Mouse (Mus musculus): Measurements from ENCODE around the gene Clca3a1. TPM values are rescaled to one million over a fixed set of nuclear protein-coding genes. Genes with fewer than 3 reads are reported as not detected.

The Clca3a1 gene
- polyA plus RNA-seq, 1 experiment from 2014 or later = 11.1 TPM

GRCm38 (mm10) chr3:144714606-144715005, 46.2 kb downstream of the Clca3a1 start:
- H3K4me2 ChIP-seq (replicated peaks; ENCODE audit: low read depth, low read length) = no peak overlapping the region
- no peak overlapping the region for H3K27ac ChIP-seq (ENCODE audit: low read depth, low read length)
- peaks cover 11% of the 10 kb centered on the region; the same call in 1 of the 2 replicates for H3K36me3 ChIP-seq (ENCODE audit: control insufficient read depth, insufficient read depth, low read length)
- H3K9me3 ChIP-seq (ENCODE audit: control insufficient read depth, low read length) = no peaks in the 10 kb centered on the region
- no peak overlapping the region for H3K9ac ChIP-seq (ENCODE audit: low read depth, low read length)
- H3K27me3 ChIP-seq (ENCODE audit: control insufficient read depth, insufficient read depth, low read length) = no peaks in the 10 kb centered on the region
- whole genome bisulfite sequencing = 88% methylated on average over 8 of the region's 8 CpGs
- H3K4me3 ChIP-seq (ENCODE audit: low read length) = no peak overlapping the region
- no peak for ATAC-seq (ENCODE audit: low FRiP score, low TSS enrichment)
- H3K4me1 ChIP-seq (ENCODE audit: control insufficient read depth, insufficient read depth, low read length) = peaks cover 27% of the 10 kb centered on the region

GRCm38 (mm10) chr3:144714126-144714525, 46.7 kb downstream of the Clca3a1 start:
- ATAC-seq (ENCODE audit: low FRiP score, low TSS enrichment) = no peak
- no peak overlapping the region for H3K27ac ChIP-seq (ENCODE audit: low read depth, low read length)
- H3K9ac ChIP-seq (ENCODE audit: low read depth, low read length) = no peak overlapping the region
- no peak overlapping the region for H3K4me3 ChIP-seq (ENCODE audit: low read length)
- 45% methylated on average over 7 of the region's 7 CpGs for WGBS
- H3K27me3 ChIP-seq (ENCODE audit: control insufficient read depth, insufficient read depth, low read length) = no peaks in the 10 kb centered on the region
- H3K36me3 ChIP-seq (ENCODE audit: control insufficient read depth, insufficient read depth, low read length) = peaks cover 13% of the 10 kb centered on the region; the same call in 1 of the 2 replicates
- H3K4me2 ChIP-seq (replicated peaks; ENCODE audit: low read depth, low read length) = no peak overlapping the region
- no peaks in the 10 kb centered on the region for H3K9me3 ChIP-seq (ENCODE audit: control insufficient read depth, low read length)
- H3K4me1 ChIP-seq (ENCODE audit: control insufficient read depth, insufficient read depth, low read length) = peaks cover 27% of the 10 kb centered on the region

GRCm38 (mm10) chr3:144711607-144712206, 49.1 kb downstream of the Clca3a1 start:
- Histone ChIP-seq H3K36me3 (ENCODE audit: control insufficient read depth, insufficient read depth, low read length) (peaks cover 31% of the 10 kb centered on the region), H3K27me3 (ENCODE audit: control insufficient read depth, insufficient read depth, low read length) (no peaks in the 10 kb centered on the region), H3K4me3 (ENCODE audit: low read length) (no peak overlapping the region), H3K9me3 (ENCODE audit: control insufficient read depth, low read length) (no peaks in the 10 kb centered on the region), H3K9ac (ENCODE audit: low read depth, low read length) (no peak overlapping the region), H3K4me2 (replicated peaks; ENCODE audit: low read depth, low read length) (no peak overlapping the region), H3K27ac (ENCODE audit: low read depth, low read length) (no peak overlapping the region), H3K4me1 (ENCODE audit: control insufficient read depth, insufficient read depth, low read length) (peaks cover 14% of the 10 kb centered on the region)
- 87% methylated on average over 6 of the region's 6 CpGs for WGBS
- no peak for ATAC-seq (ENCODE audit: low FRiP score, low TSS enrichment)

GRCm38 (mm10) chr3:144708612-144709011, 52.2 kb downstream of the Clca3a1 start:
- Histone ChIP-seq H3K9me3 (ENCODE audit: control insufficient read depth, low read length) (no peaks in the 10 kb centered on the region), H3K36me3 (ENCODE audit: control insufficient read depth, insufficient read depth, low read length) (peaks cover 48% of the 10 kb centered on the region), H3K27me3 (ENCODE audit: control insufficient read depth, insufficient read depth, low read length) (no peaks in the 10 kb centered on the region), H3K4me1 (ENCODE audit: control insufficient read depth, insufficient read depth, low read length) (no peaks in the 10 kb centered on the region), H3K4me3 (ENCODE audit: low read length) (no peak overlapping the region), H3K9ac (ENCODE audit: low read depth, low read length) (no peak overlapping the region), H3K4me2 (replicated peaks; ENCODE audit: low read depth, low read length) (no peak overlapping the region), H3K27ac (ENCODE audit: low read depth, low read length) (no peak overlapping the region)
- WGBS = 89% methylated on average over 5 of the region's 5 CpGs
- no peak for ATAC-seq (ENCODE audit: low FRiP score, low TSS enrichment)

- Histone ChIP-seq H3K36me3 (ENCODE audit: control insufficient read depth, insufficient read depth, low read length) (peaks cover 54% of the 10 kb centered on the region), H3K9ac (ENCODE audit: low read depth, low read length) (no peak overlapping the region), H3K27me3 (ENCODE audit: control insufficient read depth, insufficient read depth, low read length) (no peaks in the 10 kb centered on the region), H3K27ac (ENCODE audit: low read depth, low read length) (no peak overlapping the region), H3K4me2 (replicated peaks; ENCODE audit: low read depth, low read length) (no peak overlapping the region), H3K9me3 (ENCODE audit: control insufficient read depth, low read length) (no peaks in the 10 kb centered on the region), H3K4me1 (ENCODE audit: control insufficient read depth, insufficient read depth, low read length) (no peaks in the 10 kb centered on the region), H3K4me3 (ENCODE audit: low read length) (no peak overlapping the region)
- 91% methylated on average over 6 of the region's 6 CpGs for WGBS
- no peak for ATAC-seq (ENCODE audit: low FRiP score, low TSS enrichment)
These were observed 56.8 kb downstream of the Clca3a1 start for GRCm38 (mm10) chr3:144703959-144704358.

GRCm38 (mm10) chr3:144698790-144699433, 61.9 kb downstream of the Clca3a1 start:
- Histone ChIP-seq H3K9me3 (ENCODE audit: control insufficient read depth, low read length) (no peaks in the 10 kb centered on the region), H3K27me3 (ENCODE audit: control insufficient read depth, insufficient read depth, low read length) (no peaks in the 10 kb centered on the region), H3K9ac (ENCODE audit: low read depth, low read length) (no peak overlapping the region), H3K4me3 (ENCODE audit: low read length) (no peak overlapping the region), H3K36me3 (ENCODE audit: control insufficient read depth, insufficient read depth, low read length) (peaks cover 60% of the 10 kb centered on the region), H3K4me1 (ENCODE audit: control insufficient read depth, insufficient read depth, low read length) (no peaks in the 10 kb centered on the region), H3K4me2 (replicated peaks; ENCODE audit: low read depth, low read length) (no peak overlapping the region), H3K27ac (ENCODE audit: low read depth, low read length) (no peak overlapping the region)
- WGBS = 87% methylated on average over 5 of the region's 5 CpGs
- no peak for ATAC-seq (ENCODE audit: low FRiP score, low TSS enrichment)

- H3K4me1 ChIP-seq (ENCODE audit: control insufficient read depth, insufficient read depth, low read length) = no peaks in the 10 kb centered on the region
- H3K9ac ChIP-seq (ENCODE audit: low read depth, low read length) = no peak overlapping the region
- H3K36me3 ChIP-seq (ENCODE audit: control insufficient read depth, insufficient read depth, low read length) = peaks cover 60% of the 10 kb centered on the region
- no peaks in the 10 kb centered on the region for H3K9me3 ChIP-seq (ENCODE audit: control insufficient read depth, low read length)
- H3K27ac ChIP-seq (ENCODE audit: low read depth, low read length) = no peak overlapping the region
- no peaks in the 10 kb centered on the region for H3K27me3 ChIP-seq (ENCODE audit: control insufficient read depth, insufficient read depth, low read length)
- no peak for ATAC-seq (ENCODE audit: low FRiP score, low TSS enrichment)
- no peak overlapping the region for H3K4me3 ChIP-seq (ENCODE audit: low read length)
- no peak overlapping the region for H3K4me2 ChIP-seq (replicated peaks; ENCODE audit: low read depth, low read length)
- 88% methylated on average over 3 of the region's 3 CpGs for WGBS
These were observed 62.8 kb downstream of the Clca3a1 start for GRCm38 (mm10) chr3:144697942-144698341.

- Histone ChIP-seq H3K4me2 (replicated peaks; ENCODE audit: low read depth, low read length) (no peak overlapping the region), H3K9ac (ENCODE audit: low read depth, low read length) (no peak overlapping the region), H3K36me3 (ENCODE audit: control insufficient read depth, insufficient read depth, low read length) (peaks cover 63% of the 10 kb centered on the region), H3K9me3 (ENCODE audit: control insufficient read depth, low read length) (no peaks in the 10 kb centered on the region), H3K27me3 (ENCODE audit: control insufficient read depth, insufficient read depth, low read length) (no peaks in the 10 kb centered on the region), H3K4me1 (ENCODE audit: control insufficient read depth, insufficient read depth, low read length) (no peaks in the 10 kb centered on the region), H3K4me3 (ENCODE audit: low read length) (no peak overlapping the region), H3K27ac (ENCODE audit: low read depth, low read length) (no peak overlapping the region)
- 75% methylated on average over 5 of the region's 5 CpGs for WGBS
- ATAC-seq (ENCODE audit: low FRiP score, low TSS enrichment) = no peak
These were observed 63.6 kb downstream of the Clca3a1 start for GRCm38 (mm10) chr3:144697154-144697553.

- Histone ChIP-seq H3K27me3 (ENCODE audit: control insufficient read depth, insufficient read depth, low read length) (no peaks in the 10 kb centered on the region), H3K27ac (ENCODE audit: low read depth, low read length) (no peak overlapping the region), H3K4me3 (ENCODE audit: low read length) (no peak overlapping the region), H3K36me3 (ENCODE audit: control insufficient read depth, insufficient read depth, low read length) (peaks cover 62% of the 10 kb centered on the region), H3K4me2 (replicated peaks; ENCODE audit: low read depth, low read length) (no peak overlapping the region), H3K4me1 (ENCODE audit: control insufficient read depth, insufficient read depth, low read length) (no peaks in the 10 kb centered on the region), H3K9ac (ENCODE audit: low read depth, low read length) (no peak overlapping the region), H3K9me3 (ENCODE audit: control insufficient read depth, low read length) (no peaks in the 10 kb centered on the region)
- 87% methylated on average over 7 of the region's 7 CpGs for WGBS
- ATAC-seq (ENCODE audit: low FRiP score, low TSS enrichment) = no peak
These were observed 65.8 kb downstream of the Clca3a1 start for GRCm38 (mm10) chr3:144694941-144695340.

All from kidney, embryonic 14.5 days (tissue).